Mouse (Mus musculus): Measurements from ENCODE around the gene Trank1. TPM values are rescaled to one million over a fixed set of nuclear protein-coding genes. Genes with fewer than 3 reads are reported as not detected.

Gene Trank1
- polyA plus RNA-seq, 1 experiment from 2014 or later: 0.22 TPM

DNA sequence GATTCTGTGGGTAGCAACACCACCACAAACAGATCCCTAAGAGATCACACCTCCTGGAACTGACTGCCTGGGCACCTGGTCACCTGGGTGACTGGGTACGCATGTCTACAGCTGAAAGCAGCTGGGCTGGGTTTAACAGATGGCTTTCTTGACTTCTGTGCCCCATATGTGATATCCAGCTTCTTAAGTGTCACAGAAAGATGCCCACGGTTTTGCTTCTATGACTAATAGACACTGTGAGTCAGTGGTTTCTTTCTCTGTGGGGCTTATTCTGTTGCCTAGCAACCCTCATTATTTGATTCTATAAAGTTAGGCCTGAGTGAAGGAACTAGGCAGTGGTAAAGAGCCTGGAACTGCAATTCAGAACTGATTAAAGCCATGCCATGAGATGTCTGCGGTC lies 72.2 kb downstream of the Trank1 start:
- Histone ChIP-seq H3K4me3 (ENCODE audit: low read length) (no peak overlapping the region), H3K4me1 (ENCODE audit: control insufficient read depth, insufficient read depth, low read length) (peaks cover 14% of the 10 kb centered on the region), H3K36me3 (ENCODE audit: control insufficient read depth, insufficient read depth, low read length) (no peaks in the 10 kb centered on the region), H3K27me3 (replicated peaks; ENCODE audit: control insufficient read depth, insufficient read depth, low read length) (no peaks in the 10 kb centered on the region), H3K4me2 (ENCODE audit: low read depth, low read length) (no peak overlapping the region), H3K9me3 (ENCODE audit: control insufficient read depth, low read length) (no peaks in the 10 kb centered on the region), H3K9ac (ENCODE audit: low read depth, low read length) (no peak overlapping the region), H3K27ac (ENCODE audit: low read length) (no peak overlapping the region)
- WGBS: 52% methylated on average over 3 of the region's 3 CpGs
- no peak for ATAC-seq

DNA sequence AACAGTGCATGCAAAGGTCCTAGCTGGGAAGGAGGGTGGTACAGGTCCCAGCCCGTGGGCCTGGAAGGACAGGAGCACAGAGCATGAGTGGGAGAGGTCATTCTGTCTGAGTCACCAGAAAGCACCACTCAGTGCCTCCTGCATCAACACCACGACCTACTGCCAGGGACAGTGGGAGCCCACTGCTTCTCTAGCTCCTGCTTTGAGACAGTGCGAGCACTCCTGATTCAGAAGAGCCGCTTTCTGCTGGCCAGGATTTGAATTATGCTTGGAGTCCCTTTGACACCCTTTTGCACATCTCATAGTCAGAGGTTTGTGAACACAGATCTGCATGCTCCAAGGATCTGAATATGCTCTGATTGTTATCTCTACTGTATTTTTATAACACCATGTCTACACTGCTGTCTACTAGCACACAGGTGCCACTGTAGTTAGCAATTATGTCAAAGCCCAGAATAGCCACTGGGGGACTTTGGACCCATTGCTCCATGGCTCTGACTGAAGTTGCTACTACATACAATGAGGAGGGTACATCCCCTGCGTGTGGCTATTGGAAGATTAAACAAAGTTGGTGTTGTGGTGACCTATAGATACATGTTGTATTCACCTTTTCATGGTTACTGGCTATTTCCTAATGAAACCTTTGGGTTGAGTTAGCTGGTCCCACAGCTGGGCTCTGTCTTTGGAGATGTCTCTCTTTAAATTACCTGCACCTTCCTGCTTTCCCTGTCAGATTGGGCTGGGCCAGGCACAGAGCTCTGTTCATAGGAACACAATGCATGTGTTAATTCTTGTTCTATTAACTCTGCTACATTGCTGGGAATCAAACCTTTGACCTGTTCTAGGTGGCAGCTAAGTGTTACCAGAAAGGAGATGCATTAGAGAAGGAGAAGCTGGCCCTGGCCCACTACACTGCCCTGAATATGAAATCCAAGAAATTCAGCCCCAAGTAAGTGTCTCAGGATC lies 74.3 kb downstream of the Trank1 start:
- ATAC-seq: peak; percentile 92
- peaks cover 14% of the 10 kb centered on the region for H3K4me1 ChIP-seq (ENCODE audit: control insufficient read depth, insufficient read depth, low read length)
- H3K4me3 ChIP-seq (ENCODE audit: low read length): no peak overlapping the region
- 82% methylated on average over 5 of the region's 5 CpGs for WGBS
- no peaks in the 10 kb centered on the region for H3K36me3 ChIP-seq (ENCODE audit: control insufficient read depth, insufficient read depth, low read length)
- H3K9ac ChIP-seq (ENCODE audit: low read depth, low read length): no peak overlapping the region
- H3K27ac ChIP-seq (ENCODE audit: low read length): peak overlapping the region; percentile 60
- no peak overlapping the region for H3K4me2 ChIP-seq (ENCODE audit: low read depth, low read length)
- H3K27me3 ChIP-seq (replicated peaks; ENCODE audit: control insufficient read depth, insufficient read depth, low read length): no peaks in the 10 kb centered on the region
- H3K9me3 ChIP-seq (ENCODE audit: control insufficient read depth, low read length): no peaks in the 10 kb centered on the region

DNA sequence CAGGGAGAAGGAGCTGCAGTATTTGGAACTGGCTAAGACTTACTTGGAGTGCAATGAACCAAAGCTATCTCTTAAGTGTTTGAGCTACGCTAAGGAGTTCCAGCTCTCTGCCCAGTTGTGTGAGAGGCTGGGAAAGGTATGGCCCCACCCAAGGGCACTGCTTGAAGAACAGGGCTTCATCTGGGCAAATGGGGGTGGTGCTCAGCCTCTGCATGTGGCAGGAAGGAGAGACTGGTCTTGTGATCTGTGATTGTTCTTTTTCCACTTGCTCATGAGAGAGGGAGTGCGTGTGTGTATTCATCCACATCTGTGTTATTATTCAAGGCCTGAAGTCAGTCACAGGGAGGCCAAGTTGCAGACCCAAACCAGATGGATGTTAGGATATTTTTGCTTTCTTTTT lies 75.0 kb downstream of the Trank1 start:
- Histone ChIP-seq H3K4me1 (ENCODE audit: control insufficient read depth, insufficient read depth, low read length) (peaks cover 14% of the 10 kb centered on the region), H3K9me3 (ENCODE audit: control insufficient read depth, low read length) (no peaks in the 10 kb centered on the region), H3K4me2 (ENCODE audit: low read depth, low read length) (no peak overlapping the region), H3K27ac (ENCODE audit: low read length) (peak overlapping the region; percentile 60), H3K9ac (ENCODE audit: low read depth, low read length) (no peak overlapping the region), H3K36me3 (ENCODE audit: control insufficient read depth, insufficient read depth, low read length) (no peaks in the 10 kb centered on the region), H3K27me3 (replicated peaks; ENCODE audit: control insufficient read depth, insufficient read depth, low read length) (no peaks in the 10 kb centered on the region), H3K4me3 (ENCODE audit: low read length) (no peak overlapping the region)
- WGBS: 62% methylated on average over 2 of the region's 2 CpGs
- ATAC-seq: peak; percentile 54

DNA sequence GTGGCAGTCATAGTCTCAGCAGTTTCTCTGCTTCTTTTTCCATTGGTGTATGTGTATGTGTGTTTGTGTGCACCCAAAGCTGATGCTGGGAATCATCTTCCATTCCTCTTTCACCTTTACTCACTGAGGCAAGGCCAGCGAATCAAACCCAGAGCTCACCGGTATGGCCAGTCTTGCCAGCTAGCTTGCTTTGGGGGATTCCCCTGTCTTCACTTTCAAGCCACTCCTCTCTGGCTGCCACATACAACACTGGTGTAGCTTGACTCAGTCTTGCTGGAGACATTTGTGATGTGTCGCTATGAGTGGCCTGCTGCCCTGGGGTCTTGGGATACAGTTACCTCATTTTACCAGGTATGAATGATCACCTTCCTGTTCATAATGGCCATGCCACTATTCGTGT lies 76.0 kb downstream of the Trank1 start:
- Histone ChIP-seq H3K9ac (ENCODE audit: low read depth, low read length) (no peak overlapping the region), H3K27ac (ENCODE audit: low read length) (no peak overlapping the region), H3K9me3 (ENCODE audit: control insufficient read depth, low read length) (no peaks in the 10 kb centered on the region), H3K36me3 (ENCODE audit: control insufficient read depth, insufficient read depth, low read length) (no peaks in the 10 kb centered on the region), H3K4me3 (ENCODE audit: low read length) (no peak overlapping the region), H3K4me1 (ENCODE audit: control insufficient read depth, insufficient read depth, low read length) (peaks cover 14% of the 10 kb centered on the region), H3K27me3 (replicated peaks; ENCODE audit: control insufficient read depth, insufficient read depth, low read length) (no peaks in the 10 kb centered on the region), H3K4me2 (ENCODE audit: low read depth, low read length) (no peak overlapping the region)
- ATAC-seq: no peak
- 84% methylated on average over 4 of the region's 4 CpGs for WGBS

DNA sequence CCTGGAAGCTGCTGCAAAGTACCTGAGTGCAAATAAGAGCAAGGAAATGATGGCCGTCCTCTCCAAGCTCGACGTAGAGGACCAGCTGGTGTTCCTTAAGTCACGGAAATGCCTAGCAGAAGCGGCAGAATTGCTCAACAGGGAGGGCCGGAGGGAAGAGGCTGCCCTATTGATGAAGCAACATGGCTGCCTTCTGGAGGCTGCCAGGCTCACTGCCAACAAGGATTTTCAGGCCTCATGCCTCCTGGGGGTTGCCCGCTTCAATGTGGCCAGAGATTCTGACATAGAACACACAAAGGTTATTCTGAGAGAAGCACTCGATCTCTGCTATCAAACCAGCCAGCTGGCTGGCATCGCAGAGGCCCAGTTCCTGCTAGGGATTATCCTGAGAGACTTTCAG lies 78.5 kb downstream of the Trank1 start:
- Histone ChIP-seq H3K36me3 (ENCODE audit: control insufficient read depth, insufficient read depth, low read length) (no peaks in the 10 kb centered on the region), H3K4me2 (ENCODE audit: low read depth, low read length) (no peak overlapping the region), H3K27me3 (replicated peaks; ENCODE audit: control insufficient read depth, insufficient read depth, low read length) (no peaks in the 10 kb centered on the region), H3K9ac (ENCODE audit: low read depth, low read length) (no peak overlapping the region), H3K4me1 (ENCODE audit: control insufficient read depth, insufficient read depth, low read length) (peaks cover 14% of the 10 kb centered on the region), H3K27ac (ENCODE audit: low read length) (no peak overlapping the region), H3K4me3 (ENCODE audit: low read length) (no peak overlapping the region), H3K9me3 (ENCODE audit: control insufficient read depth, low read length) (no peaks in the 10 kb centered on the region)
- 81% methylated on average over 9 of the region's 9 CpGs for WGBS
- no peak for ATAC-seq

DNA sequence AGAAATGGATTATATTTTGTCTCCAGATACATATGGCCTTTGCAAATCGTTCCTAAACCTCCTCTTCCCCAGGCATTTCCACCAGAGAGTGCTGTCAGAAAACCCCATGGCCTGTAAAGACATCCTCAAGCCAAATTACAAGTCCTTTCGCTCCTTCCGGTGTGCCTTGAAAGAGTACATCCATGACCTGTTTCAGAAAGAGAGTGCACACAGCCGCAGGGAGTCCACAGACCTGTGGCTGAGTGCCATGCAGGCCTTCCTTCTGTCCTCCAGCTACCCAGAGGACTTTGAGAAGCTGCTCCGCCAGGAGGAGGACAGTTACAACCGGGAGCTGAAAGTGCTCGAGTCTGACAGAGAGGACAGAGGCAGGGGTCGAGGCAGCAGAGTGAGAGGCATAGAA lies 79.5 kb downstream of the Trank1 start:
- H3K36me3 ChIP-seq (ENCODE audit: control insufficient read depth, insufficient read depth, low read length): no peaks in the 10 kb centered on the region
- peaks cover 8% of the 10 kb centered on the region for H3K4me1 ChIP-seq (ENCODE audit: control insufficient read depth, insufficient read depth, low read length)
- no peak for ATAC-seq
- H3K9me3 ChIP-seq (ENCODE audit: control insufficient read depth, low read length): no peaks in the 10 kb centered on the region
- no peak overlapping the region for H3K4me2 ChIP-seq (ENCODE audit: low read depth, low read length)
- WGBS: 83% methylated on average over 8 of the region's 8 CpGs
- H3K4me3 ChIP-seq (ENCODE audit: low read length): no peak overlapping the region
- H3K27me3 ChIP-seq (replicated peaks; ENCODE audit: control insufficient read depth, insufficient read depth, low read length): no peaks in the 10 kb centered on the region
- no peak overlapping the region for H3K27ac ChIP-seq (ENCODE audit: low read length)
- H3K9ac ChIP-seq (ENCODE audit: low read depth, low read length): no peak overlapping the region

DNA sequence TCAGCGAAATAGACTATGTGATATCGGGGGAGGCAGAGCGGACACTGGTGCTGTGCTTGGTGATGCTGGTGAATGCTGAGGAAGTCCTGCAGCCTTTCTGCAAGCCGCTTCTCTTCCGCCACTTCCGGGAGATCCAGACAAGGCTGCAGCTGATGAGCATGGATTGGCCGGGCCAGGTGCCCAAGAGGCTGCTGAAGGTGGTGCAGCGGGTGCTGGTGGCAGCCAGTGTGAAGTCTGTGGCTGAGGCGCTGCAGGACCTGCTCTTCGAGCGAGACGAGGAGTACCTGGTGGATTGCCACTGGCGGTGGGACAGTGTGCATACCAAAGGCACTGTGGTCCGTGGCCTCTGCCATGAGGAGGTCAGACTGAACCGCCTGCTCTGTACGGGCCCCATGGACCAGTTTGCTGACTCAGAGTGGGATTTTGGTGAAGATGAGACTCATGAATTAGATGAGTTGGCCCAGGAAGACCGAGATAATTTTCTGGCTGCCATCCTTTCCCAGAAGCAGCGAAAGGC lies 80.4 kb downstream of the Trank1 start:
- no peak for ATAC-seq
- Histone ChIP-seq H3K9ac (ENCODE audit: low read depth, low read length) (no peak overlapping the region), H3K9me3 (ENCODE audit: control insufficient read depth, low read length) (no peaks in the 10 kb centered on the region), H3K4me3 (ENCODE audit: low read length) (no peak overlapping the region), H3K36me3 (ENCODE audit: control insufficient read depth, insufficient read depth, low read length) (no peaks in the 10 kb centered on the region), H3K4me1 (ENCODE audit: control insufficient read depth, insufficient read depth, low read length) (no peaks in the 10 kb centered on the region), H3K27me3 (replicated peaks; ENCODE audit: control insufficient read depth, insufficient read depth, low read length) (no peaks in the 10 kb centered on the region), H3K4me2 (ENCODE audit: low read depth, low read length) (no peak overlapping the region), H3K27ac (ENCODE audit: low read length) (no peak overlapping the region)
- 84% methylated on average over 18 of the region's 18 CpGs for WGBS

DNA sequence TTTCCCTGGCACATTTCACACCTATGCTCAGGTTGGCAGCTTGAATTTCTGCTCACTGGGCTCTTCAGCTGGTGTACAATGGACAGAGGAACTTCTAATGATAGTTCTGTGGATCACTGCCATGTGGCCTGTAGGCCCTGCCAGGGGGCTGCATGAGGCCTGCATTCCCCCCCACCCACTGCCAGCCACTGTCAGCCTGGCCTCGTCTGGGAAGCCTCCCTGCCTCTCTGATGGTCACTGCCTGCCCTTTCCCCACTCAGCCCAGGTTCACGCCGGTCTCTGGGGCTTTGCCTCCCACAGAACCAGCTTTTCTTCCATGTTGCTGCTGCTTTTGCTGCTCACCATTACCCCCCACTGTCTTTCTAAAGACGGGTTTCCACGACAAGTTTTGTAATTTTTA lies 83.7 kb downstream of the Trank1 start:
- no peak overlapping the region for H3K9ac ChIP-seq (ENCODE audit: low read depth, low read length)
- no peaks in the 10 kb centered on the region for H3K4me1 ChIP-seq (ENCODE audit: control insufficient read depth, insufficient read depth, low read length)
- H3K4me3 ChIP-seq (ENCODE audit: low read length): no peak overlapping the region
- no peak overlapping the region for H3K4me2 ChIP-seq (ENCODE audit: low read depth, low read length)
- H3K27me3 ChIP-seq (replicated peaks; ENCODE audit: control insufficient read depth, insufficient read depth, low read length): no peaks in the 10 kb centered on the region
- WGBS: 80% methylated on average over 5 of the region's 5 CpGs
- H3K9me3 ChIP-seq (ENCODE audit: control insufficient read depth, low read length): no peaks in the 10 kb centered on the region
- H3K36me3 ChIP-seq (ENCODE audit: control insufficient read depth, insufficient read depth, low read length): no peaks in the 10 kb centered on the region
- ATAC-seq: no peak
- H3K27ac ChIP-seq (ENCODE audit: low read length): no peak overlapping the region

DNA sequence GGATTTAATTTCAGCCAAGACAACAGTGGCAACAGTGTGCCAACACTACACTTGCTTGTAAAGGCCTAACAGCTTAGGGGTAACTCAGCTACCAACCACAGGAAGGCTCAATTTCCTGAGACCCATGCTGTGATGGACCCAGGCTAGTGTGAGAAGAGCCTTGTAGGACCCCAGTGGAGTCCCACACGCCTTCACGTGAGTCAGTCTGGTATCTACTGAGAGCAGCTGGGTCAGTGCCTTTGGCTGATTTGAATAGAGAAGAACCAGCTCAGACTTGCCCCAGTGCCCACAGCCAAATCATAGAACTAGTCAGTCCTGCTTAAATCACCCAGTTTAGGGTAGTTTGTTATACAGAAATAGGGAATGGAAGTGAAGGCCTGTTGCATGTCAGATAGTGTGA lies 86.5 kb downstream of the Trank1 start:
- no peaks in the 10 kb centered on the region for H3K36me3 ChIP-seq (ENCODE audit: control insufficient read depth, insufficient read depth, low read length)
- no peak for ATAC-seq

More for the DNA sequence above, 86.5 kb downstream of the Trank1 start:
- Histone ChIP-seq H3K4me2 (ENCODE audit: low read depth, low read length) (no peak overlapping the region), H3K27ac (ENCODE audit: low read length) (no peak overlapping the region), H3K4me3 (ENCODE audit: low read length) (no peak overlapping the region), H3K4me1 (ENCODE audit: control insufficient read depth, insufficient read depth, low read length) (no peaks in the 10 kb centered on the region), H3K9me3 (ENCODE audit: control insufficient read depth, low read length) (no peaks in the 10 kb centered on the region), H3K9ac (ENCODE audit: low read depth, low read length) (no peak overlapping the region), H3K27me3 (replicated peaks; ENCODE audit: control insufficient read depth, insufficient read depth, low read length) (no peaks in the 10 kb centered on the region)
- WGBS: 86% methylated on average over 2 of the region's 2 CpGs
